Mouse (Mus musculus): ENCODE results near the gene Cdr2. TPM values are rescaled to one million over a fixed set of nuclear protein-coding genes. Genes with fewer than 3 reads are reported as not detected.

The Cdr2 gene
- total and polyA plus RNA-seq, 3 experiments = 15.8 to 17.4 TPM; not detected in 1

DNA sequence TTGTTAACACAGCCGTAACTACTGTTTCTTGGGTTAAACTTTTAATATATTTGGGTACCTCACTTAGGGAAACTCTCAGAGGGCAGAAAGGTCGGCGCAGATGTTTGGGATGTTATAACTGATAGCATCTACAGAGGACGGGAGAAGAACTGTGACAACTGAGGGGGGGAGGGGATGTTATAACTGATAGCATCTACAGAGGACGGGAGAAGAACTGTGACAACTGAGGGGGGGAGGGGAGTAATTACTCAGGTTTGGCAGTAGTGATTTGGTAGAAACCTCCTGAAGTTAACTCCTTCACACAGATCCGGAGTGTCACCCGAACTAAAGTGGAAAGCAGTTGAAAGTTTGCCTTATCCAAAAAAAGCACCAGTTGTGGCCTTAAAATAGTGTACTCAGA lies 856 bp upstream of the Cdr2 start:
- peaks cover 16% of the 10 kb centered on the region for H3K79me2 ChIP-seq (ENCODE audit: control insufficient read depth, insufficient read depth, low read length, poor library complexity)
- DNase-seq (ENCODE audit: low read depth, low spot score) = peak; percentile 21
- TF ChIP-seq MXI1 (IDR thresholded peaks at IDR 0.05; ENCODE audit: low read depth, low read length) = peak; percentile 13
- TF ChIP-seq CHD1 (IDR thresholded peaks at IDR 0.05; ENCODE audit: low read depth, low read length) = 0 out of 2 replicates have a peak, but pooled peaks have one; percentile 45
- no peak for TF ChIP-seq ZC3H11A (IDR thresholded peaks at IDR 0.05; ENCODE audit: low read depth, low read length)
- peak; percentile 55 for TF ChIP-seq GATA1 (IDR thresholded peaks at IDR 0.05; ENCODE audit: low read depth, low read length)
- TF ChIP-seq ETS1 (IDR thresholded peaks at IDR 0.05; ENCODE audit: low read depth, low read length) = 0 out of 2 replicates have a peak, but pooled peaks have one; percentile 9
- no peak for TF ChIP-seq SMC3 (IDR thresholded peaks at IDR 0.05; ENCODE audit: low read depth, low read length)
- no peak for TF ChIP-seq TCF12 (IDR thresholded peaks at IDR 0.05; ENCODE audit: low read depth, low read length)
- TF ChIP-seq TBP (IDR thresholded peaks at IDR 0.05; ENCODE audit: low read depth, low read length) = no peak
- no peak for TF ChIP-seq MYC (IDR thresholded peaks at IDR 0.05; ENCODE audit: low read depth, low read length)
- TF ChIP-seq ZMIZ1 (IDR thresholded peaks at IDR 0.05; ENCODE audit: low read depth, low read length) = no peak
- TF ChIP-seq NRF1 (IDR thresholded peaks at IDR 0.05; ENCODE audit: insufficient read depth, low read depth, low read length, poor library complexity, severe bottlenecking) = no peak
- no peak for TF ChIP-seq CHD2 (IDR thresholded peaks at IDR 0.05; ENCODE audit: low read length)
- H3K9me3 ChIP-seq (replicated peaks; ENCODE audit: insufficient read depth, low read length) = no peaks in the 10 kb centered on the region
- peak overlapping the region; percentile 85 for H3K9ac ChIP-seq (ENCODE audit: control insufficient read depth, low read depth, low read length, poor library complexity, severe bottlenecking)
- H3K27me3 ChIP-seq (ENCODE audit: control insufficient read depth in 1 of 2, insufficient read depth in 2 of 2, low read length in 2 of 2) = peaks cover 6 to 7% of the 10 kb centered on the region in 2 experiments
- peak overlapping the region; percentile 72 to 73 for H3K4me3 ChIP-seq (ENCODE audit: control insufficient read depth in 1 of 2, insufficient read depth in 1 of 2, low read depth in 2 of 2, low read length in 2 of 2)
- H3K27ac ChIP-seq (ENCODE audit: control insufficient read depth, low read depth, low read length) = peak overlapping the region; percentile 50
- H3K36me3 ChIP-seq (ENCODE audit: control insufficient read depth in 1 of 2, insufficient read depth in 2 of 2, low read length in 2 of 2) = peaks cover 0 to 26% of the 10 kb centered on the region in 2 experiments; a peak in 2 of 4 replicates
- H3K4me1 ChIP-seq (ENCODE audit: control insufficient read depth in 1 of 2, insufficient read depth in 2 of 2, low read length in 2 of 2) = peaks cover 15 to 22% of the 10 kb centered on the region in 2 experiments

DNA sequence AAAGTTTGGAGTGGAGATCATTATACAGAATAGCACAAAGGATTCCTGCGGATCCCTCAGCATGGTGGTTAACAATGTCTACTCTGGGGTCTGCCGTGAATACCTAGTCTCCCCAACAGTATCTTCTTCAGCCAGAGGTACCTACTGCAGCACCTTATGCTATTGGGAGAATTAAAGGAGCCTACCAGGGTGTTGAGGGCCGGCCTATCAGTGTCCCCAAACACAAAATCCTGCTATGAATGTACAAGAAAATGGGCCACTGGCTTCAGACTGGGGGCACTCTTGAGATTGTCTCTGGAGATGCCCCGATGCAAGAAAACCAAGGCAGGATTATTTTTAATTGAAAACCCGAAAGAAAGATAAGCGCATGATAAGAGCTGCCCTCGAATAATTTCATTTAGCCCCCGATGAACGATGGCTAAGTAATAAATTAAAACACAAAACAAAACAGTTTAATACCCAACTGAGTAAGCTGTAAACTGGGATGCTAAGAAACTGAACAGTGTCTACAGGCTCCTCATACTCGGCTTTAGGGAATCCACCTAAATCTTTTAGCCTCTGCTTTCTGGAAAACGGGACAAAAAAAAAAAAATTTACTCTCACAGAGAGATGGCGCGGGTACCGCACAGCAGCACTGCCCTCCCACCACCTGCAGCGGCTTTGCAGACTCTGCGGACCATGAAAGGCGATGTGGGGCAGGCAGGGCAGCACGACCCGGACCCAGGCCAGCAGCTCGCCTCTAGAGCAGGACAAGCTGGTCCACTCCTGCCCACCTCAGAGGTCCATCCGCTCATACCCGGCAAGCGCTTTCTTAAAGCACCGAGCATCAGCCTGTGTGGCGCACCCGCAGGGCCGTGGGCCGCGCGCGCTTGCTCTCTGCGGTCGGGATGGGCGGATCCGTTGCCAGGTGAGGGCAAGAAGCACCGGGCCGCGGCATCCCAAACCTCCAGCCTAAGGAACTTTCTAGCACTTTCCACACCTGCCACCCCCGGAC lies 884 bp downstream of the Cdr2 start:
- Histone ChIP-seq H3K79me2 (ENCODE audit: control insufficient read depth, insufficient read depth, low read length, poor library complexity) (peaks cover 23% of the 10 kb centered on the region), H3K27me3 (ENCODE audit: control insufficient read depth in 1 of 2, insufficient read depth in 2 of 2, low read length in 2 of 2) (peaks cover 3 to 4% of the 10 kb centered on the region in 2 experiments), H3K27ac (ENCODE audit: control insufficient read depth, low read depth, low read length) (no peak overlapping the region), H3K9ac (ENCODE audit: control insufficient read depth, low read depth, low read length, poor library complexity, severe bottlenecking) (peak overlapping the region; percentile 74), H3K36me3 (ENCODE audit: control insufficient read depth in 1 of 2, insufficient read depth in 2 of 2, low read length in 2 of 2) (peaks cover 0 to 36% of the 10 kb centered on the region in 2 experiments; a peak in 2 of 4 replicates), H3K9me3 (replicated peaks; ENCODE audit: insufficient read depth, low read length) (no peaks in the 10 kb centered on the region), H3K4me1 (ENCODE audit: control insufficient read depth in 1 of 2, insufficient read depth in 2 of 2, low read length in 2 of 2) (peaks cover 22 to 28% of the 10 kb centered on the region in 2 experiments), H3K4me3 (ENCODE audit: control insufficient read depth in 1 of 2, insufficient read depth in 1 of 2, low read depth in 2 of 2, low read length in 2 of 2) (peak overlapping the region; percentile 64 to 82)
- TF ChIP-seq GATA1 (IDR thresholded peaks at IDR 0.05; ENCODE audit: low read depth, low read length) (peak; percentile 22; the same call in 1 of the 2 replicates), MYC (IDR thresholded peaks at IDR 0.05; ENCODE audit: low read depth, low read length) (no peak), RCOR1 (IDR thresholded peaks at IDR 0.05; ENCODE audit: low read depth, low read length) (peak; percentile 28; the same call in 1 of the 2 replicates), CHD2 (IDR thresholded peaks at IDR 0.05; ENCODE audit: low read length) (no peak), MAZ (IDR thresholded peaks at IDR 0.05; ENCODE audit: low read depth, low read length) (no peak), RAD21 (IDR thresholded peaks at IDR 0.05; ENCODE audit: low read depth, low read length) (no peak), ZNF384 (IDR thresholded peaks at IDR 0.05; ENCODE audit: low read depth, low read length) (peak; percentile 71), JUND (IDR thresholded peaks at IDR 0.05; ENCODE audit: low read depth, low read length) (no peak), MXI1 (IDR thresholded peaks at IDR 0.05; ENCODE audit: low read depth, low read length) (peak; percentile 45; the same call in 1 of the 2 replicates), MAFK (IDR thresholded peaks at IDR 0.05; ENCODE audit: borderline replicate concordance, low read depth, low read length) (no peak), NRF1 (IDR thresholded peaks at IDR 0.05; ENCODE audit: insufficient read depth, low read depth, low read length, poor library complexity, severe bottlenecking) (0 out of 2 replicates have a peak, but pooled peaks have one; percentile 33)
- DNase-seq (ENCODE audit: low read depth, low spot score) = peak; percentile 71
